Mouse (Mus musculus) cerebellum, postnatal 36 days (tissue): ENCODE data around the gene Fcho1.
"Not testable (repeated sequence)": the region's sequence is repeated elsewhere in the genome, so short reads cannot be mapped to it uniquely, and the experiment has no call there.

Experiments
- DNase-seq, 2 experiments: peaks; one replicate each; pipeline ENCODE4 v3.0.0; 2021 to 2022; ENCODE audit warnings: mixed read lengths in 2 of 2

Gene Fcho1

DNA sequence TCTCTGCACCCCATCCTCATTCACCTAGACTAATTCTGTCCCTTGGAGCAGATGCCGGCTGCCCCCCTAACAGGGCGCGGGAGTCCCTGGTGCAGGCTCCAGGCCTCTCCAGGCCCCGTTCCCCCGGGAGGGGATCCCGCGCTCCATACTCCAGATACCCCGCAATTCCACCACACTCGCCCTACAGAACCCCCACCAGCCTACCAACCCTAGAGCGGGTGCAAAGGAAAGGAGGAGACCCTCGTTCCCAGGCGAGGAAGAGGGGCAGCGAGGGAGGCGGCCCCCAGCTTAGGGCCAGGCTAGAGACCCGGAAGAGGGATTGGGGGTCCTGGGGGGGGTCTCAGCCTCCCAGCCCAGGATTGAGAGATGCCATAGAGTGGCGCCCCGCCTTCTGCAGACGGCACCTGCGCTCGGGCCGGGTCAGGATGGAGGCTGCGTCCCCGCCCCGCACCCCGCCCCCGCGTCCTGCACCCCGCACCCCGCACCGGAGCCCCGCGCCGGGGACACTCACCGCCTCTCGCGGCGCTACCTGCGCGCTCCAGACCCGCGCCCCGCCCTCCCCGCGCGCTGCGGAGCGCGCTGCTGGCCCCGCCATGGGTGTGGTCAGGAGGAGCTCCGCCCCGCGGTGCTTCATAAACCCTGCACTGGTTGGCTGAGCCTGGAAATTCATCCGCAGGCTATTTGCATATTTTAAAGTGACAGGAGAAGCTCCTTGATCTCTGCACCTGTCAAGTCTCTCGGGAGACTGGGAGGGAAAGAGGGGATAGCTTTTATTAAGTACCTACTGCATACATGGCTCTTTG lies at the start of gene Fcho1:
Fcho1 (minus strand) TSS at position 595 of the 803 bp plus-strand sequence.
- peak; percentile 85 to 91 for DNase-seq

DNA sequence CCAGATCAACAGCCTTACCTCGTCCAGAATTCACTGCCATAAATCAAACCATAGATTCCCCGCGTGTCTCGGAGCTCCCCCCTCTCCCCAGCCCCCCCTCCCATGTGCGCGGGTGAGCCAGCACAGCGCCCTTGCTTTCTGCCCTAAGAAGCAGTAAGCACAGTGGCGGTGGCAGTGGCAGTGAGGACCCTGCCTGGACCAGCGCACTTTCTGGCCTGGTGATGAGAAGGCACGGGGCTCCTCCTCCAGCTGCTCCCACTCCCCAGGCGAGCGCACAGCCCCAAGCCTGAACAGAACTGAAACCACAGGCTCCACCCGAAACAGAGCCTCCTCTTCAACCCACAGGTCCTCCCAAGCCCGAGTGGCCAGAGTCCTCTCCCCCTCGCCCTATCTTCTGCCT lies 45.8 kb upstream of the Fcho1 start:
- no peak for DNase-seq

DNA sequence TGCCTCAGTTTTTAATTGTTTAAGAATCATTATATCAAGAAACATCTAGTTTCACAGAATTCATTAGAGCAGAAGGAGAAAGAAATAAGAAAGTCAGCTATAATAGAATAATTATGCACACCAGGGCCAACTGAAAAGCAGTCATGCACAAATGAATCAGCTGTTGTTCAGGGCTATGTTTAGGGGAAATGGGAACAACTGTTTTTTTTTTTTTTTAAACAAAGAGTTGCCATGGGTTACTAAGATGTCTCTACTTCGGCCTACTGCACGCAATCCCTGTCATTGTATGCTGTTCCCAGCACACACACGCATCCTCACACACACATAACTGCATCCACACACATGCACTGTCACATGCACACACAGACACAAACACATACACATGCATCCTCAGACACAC lies 33.3 kb upstream of the Fcho1 start:
- no peak for DNase-seq

DNA sequence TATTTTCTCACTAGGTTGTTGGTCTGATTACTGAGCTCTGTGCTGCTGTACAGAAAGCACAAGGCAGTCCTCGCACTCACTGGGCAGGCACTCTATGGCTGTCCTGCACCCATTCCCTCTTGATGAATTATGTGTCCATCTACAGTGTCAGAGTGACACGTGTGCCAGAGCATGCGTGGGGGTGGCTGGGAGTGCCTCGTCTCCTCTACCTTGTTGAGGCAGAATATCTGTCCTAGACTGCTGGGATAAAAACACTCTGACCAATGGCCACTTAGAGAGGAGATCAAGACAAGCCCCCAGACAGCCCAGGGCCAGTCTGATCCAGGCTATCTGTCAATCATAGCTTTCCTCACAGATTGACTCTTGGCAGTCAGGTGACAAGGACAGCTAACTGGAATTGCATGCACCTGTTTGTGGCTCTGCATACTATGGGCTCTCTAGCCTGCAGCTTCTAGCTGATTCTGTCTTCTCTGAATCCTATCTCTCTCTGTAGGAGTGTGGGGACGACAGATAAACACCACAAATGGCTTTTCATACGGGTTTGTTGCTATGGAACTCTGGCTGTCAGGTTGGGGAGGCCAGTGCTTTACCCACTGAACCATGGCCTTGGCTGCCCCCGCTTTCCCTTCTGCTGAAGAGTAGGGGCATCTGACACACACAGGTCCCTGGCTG lies 27.5 kb upstream of the Fcho1 start:
- not testable (repeated sequence) for DNase-seq

DNA sequence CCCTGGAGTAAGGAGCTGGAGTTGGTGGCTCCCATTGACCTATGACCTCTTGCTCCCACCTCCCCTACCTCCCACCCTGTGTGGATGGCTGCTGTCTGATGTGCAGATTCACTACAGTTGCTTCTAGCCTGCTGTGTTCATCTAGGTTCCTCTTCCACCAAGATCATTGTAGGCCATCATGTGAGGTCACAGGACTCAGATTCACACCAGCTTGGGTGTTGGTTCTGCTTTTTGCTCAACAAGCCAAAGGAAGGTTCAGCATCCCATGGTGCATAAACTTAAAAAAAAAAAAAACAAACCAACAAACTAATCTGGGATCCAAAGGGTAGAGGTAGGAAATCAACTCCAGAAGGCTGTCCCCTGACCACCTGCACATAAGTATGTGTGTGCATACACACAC lies 26.7 kb upstream of the Fcho1 start:
- DNase-seq: not testable (repeated sequence)

DNA sequence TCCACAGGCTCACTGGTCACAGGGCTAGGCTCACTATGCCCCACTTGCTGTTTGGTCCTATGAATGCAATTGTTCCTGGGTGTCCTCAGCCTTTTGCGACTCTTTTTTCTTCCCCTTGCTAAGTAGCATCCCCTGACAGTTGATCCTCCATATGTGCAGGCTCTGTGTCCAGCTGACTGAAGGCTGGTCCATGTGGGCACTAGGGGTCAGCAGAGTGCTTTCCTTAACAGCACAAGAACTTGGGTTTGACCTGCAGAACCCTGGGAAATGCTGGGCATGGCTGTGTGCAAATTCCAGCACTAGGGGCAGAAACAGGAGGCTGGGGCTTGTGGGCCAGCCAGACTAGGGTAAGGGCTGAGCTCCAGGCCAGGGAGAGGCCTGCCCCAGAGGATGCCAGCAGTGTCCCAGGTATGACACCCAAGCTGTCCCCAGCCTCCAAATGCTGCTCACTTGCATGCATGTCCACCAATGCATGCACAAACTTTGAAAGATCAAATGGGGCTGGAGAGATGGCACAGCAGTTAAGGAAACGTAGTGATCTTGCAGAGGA lies 25.9 kb upstream of the Fcho1 start:
- DNase-seq: peak; percentile 32 to 34

DNA sequence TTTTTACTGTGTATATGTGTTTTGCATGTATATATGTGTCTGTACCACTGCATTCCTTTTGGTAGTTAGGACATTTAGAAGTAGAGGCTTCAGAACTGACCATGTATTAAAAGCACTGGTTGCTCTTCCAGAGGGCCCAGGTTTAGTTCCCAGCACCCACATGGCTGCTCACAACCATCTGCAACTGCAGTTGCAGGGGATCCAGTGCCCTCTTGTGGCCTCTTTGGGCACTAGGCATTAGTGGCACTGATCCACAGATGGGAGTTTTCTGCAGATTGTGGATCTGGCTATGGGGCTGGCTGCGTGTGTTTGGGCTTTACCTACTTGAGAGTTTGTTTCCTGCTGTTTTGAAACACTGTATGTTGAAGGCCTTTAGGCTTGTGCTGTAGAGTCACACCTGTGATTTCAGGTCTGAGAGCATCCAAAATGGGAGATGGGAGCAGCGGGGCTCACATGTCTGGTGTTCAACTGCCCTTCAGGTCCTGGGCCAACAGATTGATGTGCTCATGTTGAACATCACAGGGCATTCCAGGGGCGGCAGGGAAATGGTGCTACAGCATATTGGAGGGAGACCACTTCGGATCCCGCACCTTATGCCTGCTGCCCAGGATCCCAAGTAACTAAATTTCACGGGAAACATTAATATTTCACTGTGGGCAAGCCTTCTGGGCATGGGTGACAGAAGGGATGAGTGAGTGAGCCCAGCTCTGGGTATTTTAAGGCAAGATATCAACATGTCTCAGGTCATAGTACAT lies 24.0 kb upstream of the Fcho1 start:
- DNase-seq: not testable (repeated sequence)

DNA sequence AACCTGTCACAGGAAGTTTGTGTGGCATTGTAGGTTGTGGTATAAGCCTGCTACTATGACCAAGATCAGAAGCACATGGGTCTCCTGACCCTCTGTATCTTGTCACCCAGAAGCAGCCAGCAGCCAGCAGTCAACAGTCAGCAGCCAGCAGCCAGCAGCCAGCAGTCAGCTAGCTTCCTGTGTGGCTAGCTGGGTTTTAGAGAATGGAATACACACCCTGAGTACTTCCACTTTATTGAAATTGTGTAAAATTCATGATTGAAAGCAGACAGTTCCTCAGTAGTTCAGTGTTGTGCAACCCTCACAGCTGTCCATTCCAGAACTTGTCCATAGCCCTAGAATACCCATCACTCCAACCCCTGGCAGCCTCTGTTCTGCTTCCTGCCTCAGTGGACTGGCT lies 21.6 kb upstream of the Fcho1 start:
- DNase-seq: not testable (repeated sequence)

DNA sequence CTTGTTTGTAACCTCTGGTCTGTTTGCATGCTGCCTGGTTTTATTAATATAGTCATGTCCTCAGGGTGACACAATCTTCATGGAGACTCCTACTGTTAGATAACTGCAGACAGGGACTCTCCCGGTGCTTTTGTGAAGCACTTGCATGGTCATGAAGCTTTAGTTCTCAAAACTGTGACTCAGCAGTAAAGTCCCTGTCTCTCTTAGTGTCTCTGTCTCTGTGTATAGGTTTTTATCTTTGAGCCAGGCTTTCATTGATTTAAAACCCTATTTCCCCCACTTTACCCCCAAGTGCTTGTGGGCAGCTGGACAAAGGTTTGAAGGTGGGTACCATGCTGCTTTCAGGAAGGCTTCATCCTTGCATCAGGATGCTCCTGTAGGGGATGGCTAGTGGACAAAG lies 19.8 kb upstream of the Fcho1 start:
- no peak for DNase-seq

DNA sequence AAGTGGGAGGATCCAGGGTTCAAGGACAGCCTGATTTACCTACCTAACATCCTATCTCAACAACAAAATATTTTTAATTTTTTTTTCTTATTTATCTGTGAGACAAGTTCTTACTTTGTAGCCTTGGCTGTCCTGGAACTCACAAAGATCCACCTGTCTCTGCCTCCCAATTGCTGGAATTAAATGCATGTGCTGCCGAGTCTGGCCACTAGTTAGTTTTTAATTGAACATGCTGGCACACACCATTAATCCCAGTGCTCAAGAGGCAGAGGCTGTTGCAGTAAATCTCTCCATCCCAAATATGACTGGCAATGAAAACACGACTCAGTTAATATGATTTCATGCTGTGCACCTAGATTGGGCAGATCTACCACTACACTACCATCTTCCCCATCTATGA lies 17.3 kb upstream of the Fcho1 start:
- DNase-seq: no peak

DNA sequence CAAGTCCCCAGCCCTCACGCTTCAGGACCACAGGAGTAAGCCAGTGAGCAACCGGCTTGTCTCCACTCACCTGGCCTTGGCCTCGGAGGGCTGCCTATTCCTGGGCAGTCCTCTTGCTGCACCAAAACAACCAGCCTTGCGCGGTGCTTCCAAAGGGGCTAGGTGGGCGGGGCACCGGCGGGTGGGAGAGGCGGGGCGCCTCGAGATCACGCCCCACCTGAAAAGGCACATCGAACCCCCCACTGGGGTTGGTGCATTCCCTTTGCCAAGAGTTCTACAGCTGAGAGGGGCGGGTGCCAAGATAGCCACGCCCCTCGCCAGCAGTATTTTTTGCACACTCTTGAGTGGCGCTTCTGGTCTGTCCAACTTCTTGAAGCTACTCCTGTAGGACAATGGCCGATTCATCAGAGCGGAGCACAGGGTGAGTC lies 16.2 kb upstream of the Fcho1 start:
- DNase-seq: no peak

DNA sequence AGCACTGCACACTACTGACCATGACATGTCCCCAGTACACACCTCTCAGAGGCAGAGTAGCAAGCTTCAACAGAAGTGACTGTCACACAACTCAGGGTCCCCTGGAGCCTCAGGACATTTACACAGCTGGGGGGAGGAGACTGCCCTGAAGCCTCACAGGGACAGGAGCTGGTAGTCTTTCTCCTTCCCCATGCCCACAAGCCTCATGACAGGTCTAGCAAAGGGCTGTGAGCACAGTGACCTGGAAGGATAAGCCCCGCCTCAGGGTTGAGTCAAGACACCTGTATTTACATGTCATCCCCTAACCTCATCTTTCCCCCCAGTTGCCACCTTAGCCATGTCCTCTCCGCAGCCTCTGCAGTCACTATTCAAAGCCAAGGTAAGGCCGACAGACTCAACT lies 15.7 kb upstream of the Fcho1 start:
- no peak for DNase-seq

DNA sequence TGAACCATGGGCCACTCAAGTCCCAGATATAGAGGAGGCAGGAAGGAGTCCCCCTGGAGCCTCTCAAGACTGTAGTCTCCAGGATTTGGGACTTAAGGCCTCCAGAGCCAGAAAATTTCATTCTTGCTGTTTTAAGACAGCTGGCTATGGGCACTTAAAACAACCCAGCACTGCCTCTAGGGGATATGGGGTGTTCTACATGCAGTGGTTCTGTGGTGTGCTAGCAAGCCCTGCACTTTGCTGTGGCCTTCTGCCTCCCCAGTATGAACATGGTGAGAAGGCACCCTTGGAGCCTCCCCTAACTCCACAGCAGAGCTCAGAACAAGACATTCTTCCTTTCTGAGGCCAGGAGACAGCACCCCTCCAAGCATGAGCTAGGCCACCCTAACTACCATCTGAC lies 12.8 kb upstream of the Fcho1 start:
- not testable (repeated sequence) for DNase-seq

DNA sequence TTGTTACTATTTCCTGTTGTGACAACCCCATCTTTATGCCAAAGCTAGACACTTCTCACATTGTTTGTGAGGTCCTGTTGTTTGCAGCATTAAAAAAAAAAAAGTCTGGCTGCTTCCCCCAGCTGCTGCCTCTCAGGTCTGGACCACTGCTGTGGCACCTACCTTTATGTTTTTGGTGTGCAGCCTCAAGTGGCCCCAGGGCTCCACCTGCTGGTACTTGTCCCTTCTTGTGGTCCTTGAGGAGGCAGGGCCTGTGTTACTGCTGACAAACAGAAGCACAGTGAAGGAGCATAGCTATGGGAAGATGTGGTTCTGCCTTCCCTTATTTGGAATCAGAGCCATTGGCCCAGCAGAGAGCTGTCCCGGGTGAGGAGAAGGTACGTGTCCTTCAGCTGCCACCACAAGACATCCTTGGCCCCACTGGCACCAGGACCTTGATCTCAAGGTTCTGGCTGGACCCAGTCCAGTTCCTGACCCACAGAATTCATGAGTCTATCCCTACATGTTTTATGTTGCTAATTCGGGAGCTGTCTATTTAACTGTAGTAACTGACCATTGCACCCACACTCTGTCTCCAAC lies 6.2 kb upstream of the Fcho1 start:
- peak; percentile 72 to 74 for DNase-seq

DNA sequence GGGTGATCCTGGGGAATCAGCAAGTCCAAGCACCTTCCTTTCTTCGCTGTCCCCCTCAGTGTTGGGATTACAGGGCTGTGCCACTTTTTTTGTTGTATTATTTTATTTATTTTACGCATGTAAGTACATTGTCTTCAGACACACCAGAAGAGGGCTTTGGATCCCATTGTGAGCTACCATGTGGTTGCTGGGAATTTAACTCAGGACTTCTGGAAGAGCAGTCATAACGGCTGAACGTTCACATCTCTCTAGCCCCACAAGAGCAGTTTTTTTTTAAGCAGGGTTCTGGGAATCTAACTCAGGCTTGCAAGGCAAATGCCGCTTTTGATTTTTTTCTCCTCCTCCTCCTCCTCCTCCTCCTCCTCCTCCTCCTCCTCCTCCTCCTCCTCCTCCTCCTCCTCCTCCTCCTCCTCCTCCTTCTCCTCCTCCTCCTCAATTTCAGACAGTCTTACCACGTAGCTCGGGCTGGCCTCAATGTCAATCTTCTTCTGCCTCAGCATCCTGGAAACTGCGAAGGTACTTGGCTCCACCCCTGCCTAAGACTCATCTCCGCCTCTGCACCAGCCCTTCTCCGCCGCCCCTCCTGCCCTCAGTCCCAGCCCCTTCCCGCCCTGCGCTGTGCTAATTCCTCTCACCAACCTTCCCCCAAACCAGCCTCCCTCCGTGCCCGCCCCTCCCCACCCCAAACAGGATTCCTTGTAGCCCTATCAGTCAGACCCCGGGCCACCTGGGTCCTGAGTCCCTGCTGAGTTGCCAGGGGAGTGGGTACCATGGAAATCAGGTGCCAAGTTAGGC lies 3.5 kb upstream of the Fcho1 start:
- DNase-seq: no peak

DNA sequence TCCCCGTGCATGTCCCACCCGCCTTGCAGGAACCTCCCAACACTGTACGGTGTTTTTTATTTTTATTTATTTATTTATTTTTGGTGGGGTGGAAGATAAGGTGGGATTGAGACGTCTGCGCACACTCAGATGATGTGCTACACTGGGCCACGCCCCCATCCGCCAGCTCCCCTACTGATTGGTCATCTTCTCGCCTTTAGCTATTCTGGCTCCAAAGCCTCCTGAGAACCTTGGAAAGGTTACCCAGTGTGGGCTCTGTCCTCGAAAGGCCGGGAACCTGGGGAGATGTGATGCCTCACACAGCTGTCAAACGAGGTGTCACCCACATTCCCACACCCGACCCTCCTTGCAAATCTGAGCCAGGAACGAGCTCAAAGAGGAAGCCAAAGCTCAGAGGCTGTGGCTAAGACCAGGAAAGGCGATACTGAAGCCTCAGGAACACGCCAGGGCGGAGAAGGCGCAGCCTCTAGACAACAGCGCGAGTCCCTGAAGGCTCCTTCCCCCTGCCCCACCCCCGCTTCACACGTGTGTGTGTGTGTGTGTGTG lies 2.8 kb upstream of the Fcho1 start:
- peak; percentile 68 to 74 for DNase-seq

DNA sequence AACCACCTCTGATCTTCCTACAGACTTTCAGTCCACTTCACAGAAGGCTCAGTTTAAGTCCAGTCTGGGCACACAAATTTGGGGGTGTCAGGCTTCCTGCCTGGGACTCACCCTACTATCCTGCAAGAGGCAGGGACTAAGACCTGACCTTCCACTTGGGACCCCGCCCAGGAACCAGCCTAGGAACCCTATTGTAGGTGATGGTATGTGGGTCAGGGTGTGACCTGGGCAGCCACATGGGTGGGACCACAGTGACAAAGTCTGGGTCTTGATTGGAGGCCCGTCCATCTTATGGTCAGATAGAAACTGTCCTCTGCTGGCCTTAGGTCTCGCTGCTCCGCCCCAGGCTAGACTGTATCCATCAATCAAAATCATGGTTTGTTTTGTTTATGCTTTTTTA lies 1.1 kb downstream of the Fcho1 start:
- no peak for DNase-seq

DNA sequence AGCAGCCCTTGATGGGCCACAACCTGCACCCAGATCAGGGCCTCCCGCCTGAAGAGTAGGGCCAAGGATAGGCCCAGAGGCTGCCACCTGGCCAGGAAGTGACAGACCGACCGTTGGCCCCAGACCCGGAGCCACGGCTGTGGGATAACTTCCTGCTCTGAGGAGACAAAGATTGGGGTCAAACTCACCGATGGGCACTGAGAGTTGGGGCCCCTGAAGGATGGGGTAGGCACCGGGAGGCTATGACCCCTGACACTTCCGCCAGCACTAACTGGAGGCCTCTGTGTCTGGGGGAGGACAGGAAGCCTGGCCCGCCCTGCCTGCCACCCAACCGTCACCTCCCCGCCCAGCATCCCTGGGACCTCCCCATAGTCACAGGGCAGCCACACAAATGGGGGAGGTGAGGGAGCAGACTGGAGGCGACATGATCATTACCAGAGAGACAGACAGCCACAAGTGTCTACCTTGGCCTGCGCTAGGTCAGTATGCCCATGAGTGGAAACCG lies 2.4 kb downstream of the Fcho1 start:
- DNase-seq: no peak

DNA sequence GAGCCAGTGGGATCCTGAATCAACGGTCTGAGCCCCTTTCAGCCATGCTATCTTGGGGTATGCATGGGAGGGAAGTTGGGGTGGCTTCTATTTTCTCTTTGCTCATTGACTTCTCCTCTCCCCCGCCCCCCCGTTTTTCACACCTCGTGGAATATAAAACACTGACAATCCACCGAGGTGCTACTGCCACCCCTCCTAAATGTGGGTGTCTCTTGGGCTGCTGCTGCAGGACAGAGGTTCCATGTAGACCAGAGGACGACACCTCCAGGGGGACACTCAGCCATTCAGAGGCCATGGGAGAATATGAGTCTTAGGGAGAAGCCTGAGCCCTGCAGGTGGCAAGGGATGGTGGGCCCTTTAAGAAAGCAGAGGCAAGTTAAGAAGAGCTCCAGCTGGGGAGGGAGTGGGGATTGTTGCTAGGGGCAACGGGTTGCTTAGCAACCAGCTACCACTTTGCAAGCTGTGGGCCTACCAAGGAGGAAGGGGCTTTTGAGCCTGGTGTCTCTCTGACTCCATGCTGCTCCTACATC lies 5.5 kb downstream of the Fcho1 start:
- DNase-seq: no peak

DNA sequence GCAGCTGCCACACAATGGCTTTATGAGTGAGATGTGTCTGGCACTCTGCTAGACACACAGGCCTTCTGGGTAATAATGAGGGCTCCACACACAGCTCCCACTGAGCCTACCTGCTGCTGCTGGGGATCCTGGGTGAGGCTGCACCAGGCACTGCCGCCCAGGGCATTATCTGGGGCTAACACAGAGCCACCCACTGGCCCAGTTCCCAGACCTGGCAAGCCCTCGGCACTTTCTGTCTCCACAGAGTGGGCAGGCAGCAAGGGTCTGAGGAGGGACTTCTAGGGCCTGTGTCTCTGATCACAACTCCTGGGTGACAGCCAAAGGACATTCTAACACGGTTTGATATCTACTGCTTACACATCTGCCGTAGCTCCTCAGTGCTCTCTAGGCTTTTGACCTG lies 6.3 kb downstream of the Fcho1 start:
- DNase-seq: peak in 1 of 2 experiments; percentile 41

DNA sequence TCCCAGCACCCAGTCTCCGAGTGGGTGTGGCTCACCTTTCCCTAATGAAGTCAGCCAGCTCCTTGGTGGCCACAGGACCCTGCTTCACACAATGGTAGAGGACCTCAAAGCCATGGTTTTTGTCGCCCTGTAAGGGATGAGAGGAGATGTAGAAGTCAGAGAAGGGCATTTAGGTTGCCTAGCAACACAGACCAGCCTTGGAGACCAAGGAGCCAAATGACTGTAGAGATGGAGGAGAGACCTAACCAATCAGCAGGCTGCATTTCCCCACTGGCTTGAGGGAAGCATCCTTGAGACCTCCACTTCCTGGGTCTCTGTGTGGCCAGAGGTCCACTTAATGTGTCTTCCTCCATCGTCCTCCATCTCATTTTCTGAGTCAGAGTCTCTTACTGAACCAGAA lies 7.3 kb downstream of the Fcho1 start:
- DNase-seq: no peak
